Mouse (Mus musculus): ENCODE measurements around the gene Nsl1.

- TF ChIP-seq CTCF (IDR thresholded peaks at IDR 0.05; ENCODE audit: insufficient read depth, low read length) (no peak), POLR2A (IDR thresholded peaks at IDR 0.05; ENCODE audit: borderline replicate concordance, extremely low read depth, low read depth, low read length) (no peak)
These were observed 35.3 kb downstream of the Nsl1 start, which contains the start of gene Batf3 for GRCm38 (mm10) chr1:191097802-191098747.
